Mouse (Mus musculus) heart, postnatal 25 days (tissue): ENCODE measurements around the gene Fbxo47. TPM values are rescaled to one million over a fixed set of nuclear protein-coding genes. Genes with fewer than 3 reads are reported as not detected.

Experiments used
- DNase-seq: peaks from one replicate; pipeline ENCODE4 v3.0.0; 2022; ENCODE audit warnings: low spot score
- intact Hi-C: fragments of 180-260 bp; cut with DNase I; formaldehyde crosslinking; loops from one replicate; pipeline ENCODE4 v1.15.1; 2025
- total RNA-seq, 2 experiments: library from RNA; stranded (reverse); gene quantifications; 2 replicates each; pipeline ENCODE4 v1.2.3; 2021

Fbxo47 gene
- total RNA-seq, 2 experiments from 2014 or later: 0.11 TPM; not detected in 1

- no peak for DNase-seq
- intact Hi-C loops: no loop called here
Observed at GRCm38 (mm10) chr11:97803847-97804246, 80.1 kb downstream of the Fbxo47 start.

Other genes with a start within 250 kb of the Fbxo47 start
- gene Mllt6, start 220.7 kb downstream of the Fbxo47 start, total RNA-seq: 10 to 100 TPM; 59.8 to 63.3 TPM
- 100 to 1,000 TPM; 145 to 155 TPM for gene Cisd3, start 198.3 kb downstream of the Fbxo47 start, total RNA-seq
- gene Pcgf2, start 183.7 kb downstream of the Fbxo47 start, total RNA-seq: 1 to 10 TPM; 6.2 to 6.4 TPM
- gene Psmb3, start 180.8 kb downstream of the Fbxo47 start, total RNA-seq: 100 to 1,000 TPM; 150 to 151 TPM
- 10 to 100 TPM; 20.2 to 21.1 TPM for gene Pip4k2b, start 139.4 kb downstream of the Fbxo47 start, total RNA-seq
- 1 to 10 TPM; 7.0 to 7.2 TPM for gene Cwc25, start 117.6 kb downstream of the Fbxo47 start, total RNA-seq
- not detected for gene 1700001P01Rik, start 108.2 kb downstream of the Fbxo47 start, total RNA-seq
- 100 to 1,000 TPM; 454 to 515 TPM for gene Rpl23, start 101.7 kb downstream of the Fbxo47 start, total RNA-seq
- 10 to 100 TPM; 41.3 to 46.2 TPM for gene Lasp1, start 85.2 kb downstream of the Fbxo47 start, total RNA-seq
- gene B230217C12Rik, start 43.4 kb downstream of the Fbxo47 start, total RNA-seq: under 1 TPM; 0.83 to 0.87 TPM
- gene Plxdc1, start 102.3 kb upstream of the Fbxo47 start, total RNA-seq: 1 to 10 TPM; 5.4 to 6.0 TPM
- gene Arl5c, start 112.0 kb upstream of the Fbxo47 start, total RNA-seq: under 1 TPM; 0.57 to 0.92 TPM
- gene Cacnb1, start 138.9 kb upstream of the Fbxo47 start, total RNA-seq: 1 to 10 TPM; 6.0 to 6.8 TPM
- gene Rpl19, start 142.6 kb upstream of the Fbxo47 start, total RNA-seq: 100 to 1,000 TPM; 539 to 575 TPM
- gene Stac2, start 169.3 kb upstream of the Fbxo47 start, total RNA-seq: under 1 TPM; 0.13 to 0.25 TPM